Mouse (Mus musculus) erythroblast, adult 5-6 weeks (primary cell): Measurements from ENCODE around the gene Nbr1. TPM values are rescaled to one million over a fixed set of nuclear protein-coding genes. Genes with fewer than 3 reads are reported as not detected.

Experiments used
- ATAC-seq: replicated peaks from 2 replicates; pipeline ENCODE4 v1.8.0; 2016; ENCODE audit warnings: moderate number of reproducible peaks, mild to moderate bottlenecking, moderate TSS enrichment, inconsistent platforms; ENCODE audit not compliant: poor library complexity, low FRiP score, severe bottlenecking
- total RNA-seq, 2 experiments: library from RNA; stranded (forward) in 1 of 2; stranded (reverse) in 1 of 2; fragments of 150-400 nt in 1 of 2; fragments of 200-764, 138-1000 nt in 1 of 2; gene quantifications; 2 replicates each; pipeline versions ENCODE4 v1.2.3 to v1.2.4; 2015 to 2017; ENCODE audit warnings: low replicate concordance in 2 of 2

Nbr1 gene
- total RNA-seq (2015; ENCODE audit: low replicate concordance) = 128 and 158 TPM in 2 replicates
- 218 and 300 TPM in 2 replicates for total RNA-seq (2017; ENCODE audit: low replicate concordance)

DNA sequence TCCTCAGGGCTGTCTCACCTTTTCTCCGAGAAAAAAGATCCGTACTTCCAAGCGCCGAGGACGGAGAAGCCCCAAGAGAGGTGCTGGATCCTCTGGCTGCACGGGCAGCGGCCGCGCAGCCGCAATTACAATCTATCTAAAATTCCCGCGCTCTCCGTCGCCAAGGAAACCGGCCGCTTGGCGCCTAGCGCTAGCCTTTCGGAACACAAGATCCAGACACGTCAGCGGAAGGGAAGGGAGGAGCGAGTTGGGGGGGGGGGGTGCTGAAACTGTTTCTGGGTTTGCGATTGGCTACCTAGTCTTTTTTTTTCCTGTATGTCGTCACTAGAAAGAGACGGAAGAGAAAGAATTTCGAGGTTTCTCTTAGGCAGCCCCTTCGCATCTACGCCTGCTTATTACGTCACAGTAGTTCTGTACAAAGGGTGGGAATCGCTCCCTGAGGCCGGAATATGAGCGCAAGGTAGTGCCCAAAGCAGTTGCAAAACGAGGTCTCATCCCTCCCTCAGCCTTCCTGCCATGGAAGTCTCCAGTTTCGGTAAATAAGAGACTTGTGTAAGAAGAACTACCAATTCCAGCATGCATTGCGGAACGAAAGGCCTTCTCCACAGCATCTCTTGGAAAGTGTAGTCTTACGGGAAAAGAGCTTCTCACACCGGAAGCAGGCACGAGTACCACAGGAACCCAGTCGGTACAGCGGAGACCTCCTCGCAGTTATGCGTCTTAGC is at the start of gene Nbr1, which contains the start of gene Brca1:
Gene Nbr1, plus strand, starts transcription at position 399 of the 725 bp plus-strand sequence.
Gene Brca1, minus strand, starts transcription at position 205 of the 725 bp plus-strand sequence.
- peak; percentile 73 for ATAC-seq

DNA sequence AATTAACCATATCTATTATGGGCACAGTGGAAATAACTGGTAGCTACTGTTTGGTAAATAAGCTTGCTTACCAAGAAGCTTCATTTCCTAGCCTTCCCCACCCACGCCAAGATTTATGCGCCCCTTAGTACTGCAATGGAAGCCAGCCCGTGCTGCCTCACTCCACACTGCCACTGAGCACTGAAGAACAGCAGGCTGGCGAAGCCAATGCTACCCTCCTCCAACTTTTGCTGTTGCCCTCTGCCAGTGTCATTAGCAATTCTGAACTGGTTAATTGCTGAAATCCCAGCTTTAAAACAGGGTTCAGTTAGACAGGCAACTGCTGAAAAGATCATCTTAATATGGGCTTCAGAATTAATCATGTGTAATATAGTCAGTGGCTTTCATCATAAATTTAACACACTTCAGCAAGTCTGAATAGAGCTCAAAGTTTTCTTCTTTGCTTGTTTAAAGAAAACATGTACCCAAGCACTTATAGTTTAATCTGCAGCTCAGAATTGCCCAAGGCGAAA is 45.6 kb upstream of the Nbr1 start:
- no peak for ATAC-seq

GRCm38 (mm10) chr11:101507090-101507489 is 44.9 kb upstream of the Nbr1 start:
- no peak for ATAC-seq

DNA sequence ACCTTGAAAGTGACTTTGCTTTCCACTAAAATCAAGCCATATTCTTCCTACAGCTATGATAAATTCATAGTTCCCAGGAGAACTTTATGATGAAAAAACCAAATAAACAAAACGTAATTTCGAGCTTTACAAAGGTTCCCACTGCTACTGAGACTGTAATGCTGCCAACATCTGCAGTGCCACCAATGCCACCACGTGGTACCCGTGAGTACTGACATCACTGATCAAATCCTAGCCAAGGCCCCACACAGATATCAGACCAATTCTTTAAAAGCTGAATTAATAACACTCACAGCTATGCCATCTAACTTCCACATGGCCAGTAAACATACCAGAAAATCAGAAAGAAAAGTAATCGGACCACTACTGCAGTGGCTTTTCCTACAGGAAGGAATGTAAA is 33.0 kb upstream of the Nbr1 start:
- no peak for ATAC-seq

DNA sequence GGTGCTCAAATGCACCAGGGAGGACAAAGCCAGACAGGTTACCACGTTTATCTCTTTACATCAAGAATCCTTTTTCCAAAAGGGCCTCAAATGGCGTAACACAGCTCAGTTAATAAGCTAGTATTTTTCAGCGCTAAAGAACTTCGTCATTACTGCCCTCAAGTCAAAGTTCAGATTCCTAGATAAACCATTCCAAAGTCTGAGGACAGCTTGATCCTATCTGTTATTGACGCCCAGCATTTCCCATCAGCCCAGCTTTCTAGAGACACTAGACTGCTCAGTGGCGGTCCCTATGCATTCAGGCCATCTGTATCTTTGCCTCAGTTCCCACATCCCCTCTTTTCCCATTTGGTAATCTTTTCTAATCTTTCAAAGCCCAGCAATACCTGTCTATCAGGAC is 32.6 kb upstream of the Nbr1 start:
- ATAC-seq = no peak

DNA sequence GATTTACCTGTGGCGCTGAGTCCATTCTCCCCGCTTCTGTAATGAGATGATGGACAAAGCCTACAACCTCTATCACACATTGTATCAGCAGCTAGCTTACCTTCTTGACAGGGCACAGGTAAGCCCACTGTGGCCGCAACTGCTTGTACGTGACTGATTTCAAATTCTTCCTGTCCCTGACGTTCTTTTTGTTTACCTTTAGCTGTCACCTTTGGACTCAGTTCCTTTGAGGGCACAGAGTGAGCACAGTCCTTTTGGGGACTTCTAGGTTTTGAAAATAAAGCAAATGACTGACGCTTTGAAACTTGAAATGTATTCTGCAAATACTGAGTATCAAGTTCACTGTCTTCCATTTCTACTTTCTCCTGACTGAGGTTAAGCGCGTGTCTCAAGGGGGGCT is 27.5 kb upstream of the Nbr1 start:
- ATAC-seq = no peak

GRCm38 (mm10) chr11:101525056-101525455 is 26.9 kb upstream of the Nbr1 start:
- ATAC-seq = no peak

- ATAC-seq = no peak
Measured at GRCm38 (mm10) chr11:101525936-101526595, 25.9 kb upstream of the Nbr1 start.

DNA sequence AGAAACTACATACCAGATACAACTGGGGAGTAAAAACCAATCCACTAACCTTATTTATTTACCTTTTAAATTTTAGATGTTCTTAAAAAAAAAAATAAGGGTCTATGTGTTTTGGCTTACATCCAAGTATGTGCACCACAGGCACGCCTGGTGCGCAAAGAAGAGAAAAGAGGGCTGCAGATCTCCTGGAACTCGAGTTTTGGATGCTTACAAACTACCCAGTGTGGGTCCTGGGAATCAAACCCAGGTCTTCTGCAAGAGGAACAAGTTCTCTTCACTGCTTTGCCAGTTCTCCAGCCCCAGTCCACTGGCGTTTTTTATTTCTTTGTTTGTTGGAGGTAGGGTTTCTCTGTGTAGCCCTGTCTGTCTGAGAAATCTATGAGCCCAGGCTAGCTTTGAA is 25.3 kb upstream of the Nbr1 start:
- ATAC-seq = no peak

GRCm38 (mm10) chr11:101543533-101543932 is 8.4 kb upstream of the Nbr1 start:
- ATAC-seq = no peak

DNA sequence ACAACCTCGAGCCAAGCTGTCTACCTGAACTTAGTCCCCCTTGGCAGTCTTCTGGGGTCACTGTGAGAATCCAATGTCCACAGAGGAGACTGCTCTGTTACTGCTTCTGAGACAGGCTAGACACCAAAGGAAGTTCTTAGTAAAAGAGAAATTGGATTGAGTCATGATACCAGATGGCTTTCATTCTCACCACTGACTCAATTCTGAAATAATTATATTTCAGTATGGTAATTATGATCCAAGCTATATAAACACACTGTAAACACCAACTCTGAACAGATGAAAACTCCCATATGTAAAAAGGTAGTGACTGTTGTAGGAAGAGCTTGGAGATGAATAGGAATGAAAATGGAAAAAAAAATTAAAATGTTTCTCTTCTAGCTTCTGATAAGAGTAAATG is 7.8 kb upstream of the Nbr1 start:
- no peak for ATAC-seq

DNA sequence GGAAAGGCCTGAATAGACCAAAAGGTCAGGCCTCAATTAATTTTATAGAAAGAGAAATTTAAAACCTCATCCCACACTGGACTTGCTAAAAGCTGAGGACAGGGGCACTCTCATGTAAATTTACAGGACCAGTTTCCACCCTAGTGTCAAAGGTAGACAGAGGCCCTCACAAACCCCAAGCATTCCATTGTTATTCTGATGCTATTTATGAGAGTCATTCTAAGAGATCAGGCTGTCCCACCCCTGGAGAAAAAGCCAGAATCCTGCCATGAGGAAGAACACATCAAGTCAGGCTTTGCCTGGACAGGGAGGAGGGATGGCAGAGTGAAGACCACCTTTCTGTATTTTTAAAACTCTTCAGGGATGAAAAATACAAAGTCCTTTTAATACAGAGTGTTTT is 3.4 kb upstream of the Nbr1 start:
- no peak for ATAC-seq

DNA sequence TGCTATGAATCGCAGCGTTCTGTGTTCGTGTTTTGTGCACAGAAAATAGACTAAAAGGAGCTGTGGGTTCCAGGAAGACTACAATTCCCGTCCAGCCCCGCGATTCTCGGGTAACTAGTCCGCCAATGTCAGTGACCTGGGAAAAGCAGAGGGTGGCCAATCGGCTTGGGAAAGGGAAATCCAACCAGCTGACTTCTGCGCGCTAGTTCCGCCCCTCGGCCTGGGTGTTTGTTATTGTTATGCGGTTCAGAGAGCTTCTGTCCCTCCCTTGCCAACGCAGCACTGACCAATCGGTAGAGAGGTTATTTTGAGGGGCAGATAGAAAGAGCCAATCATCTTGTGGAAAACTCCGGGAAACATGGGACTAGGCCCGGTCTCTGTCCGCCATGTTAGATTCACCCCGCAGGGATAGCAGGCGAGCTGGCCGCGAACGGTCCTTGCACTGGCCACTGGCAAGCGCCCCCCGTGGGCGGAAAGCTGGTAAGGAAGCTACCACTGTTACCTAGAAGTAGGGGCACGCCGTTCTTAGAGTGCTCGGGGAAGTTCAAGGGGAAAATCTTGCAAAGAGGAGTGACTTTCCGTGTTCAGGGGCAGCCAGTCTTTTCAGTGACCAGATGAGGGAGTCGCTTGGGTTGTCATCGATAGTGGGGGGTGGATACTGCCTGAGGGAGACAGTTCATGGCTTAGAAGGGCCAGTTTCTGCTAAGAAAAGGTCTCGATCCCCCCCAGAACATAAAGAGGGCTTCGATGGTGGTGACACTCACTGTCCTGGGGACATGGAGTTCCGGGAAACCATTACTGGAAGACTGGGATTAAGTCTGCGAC is 739 bp downstream of the Nbr1 start:
- ATAC-seq = peak; percentile 84

GRCm38 (mm10) chr11:101553354-101553930 is 1.5 kb downstream of the Nbr1 start:
- no peak for ATAC-seq

- no peak for ATAC-seq
Measured at GRCm38 (mm10) chr11:101556541-101556940, 4.6 kb downstream of the Nbr1 start.

GRCm38 (mm10) chr11:101556954-101557353 is 5.0 kb downstream of the Nbr1 start:
- ATAC-seq = no peak

DNA sequence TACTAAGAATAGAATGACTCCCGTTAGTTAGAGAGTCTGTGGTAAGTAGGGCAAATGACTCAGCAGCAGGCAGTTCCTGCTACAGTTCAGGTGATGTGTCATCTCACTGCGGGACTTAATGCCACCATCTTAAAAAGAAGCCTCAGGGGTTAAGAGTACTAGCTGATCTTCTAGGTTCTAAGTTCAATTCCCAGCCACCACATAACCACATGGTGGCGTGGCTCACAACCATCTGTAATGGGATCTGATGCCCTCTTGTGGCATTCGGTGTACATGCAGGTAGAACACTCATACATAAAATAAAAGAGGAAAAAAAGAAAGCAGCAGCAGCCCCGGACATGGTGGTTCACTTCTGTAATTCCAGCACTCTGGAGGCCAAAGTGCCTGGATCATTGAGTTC is 10.4 kb downstream of the Nbr1 start:
- ATAC-seq = peak; percentile 82

DNA sequence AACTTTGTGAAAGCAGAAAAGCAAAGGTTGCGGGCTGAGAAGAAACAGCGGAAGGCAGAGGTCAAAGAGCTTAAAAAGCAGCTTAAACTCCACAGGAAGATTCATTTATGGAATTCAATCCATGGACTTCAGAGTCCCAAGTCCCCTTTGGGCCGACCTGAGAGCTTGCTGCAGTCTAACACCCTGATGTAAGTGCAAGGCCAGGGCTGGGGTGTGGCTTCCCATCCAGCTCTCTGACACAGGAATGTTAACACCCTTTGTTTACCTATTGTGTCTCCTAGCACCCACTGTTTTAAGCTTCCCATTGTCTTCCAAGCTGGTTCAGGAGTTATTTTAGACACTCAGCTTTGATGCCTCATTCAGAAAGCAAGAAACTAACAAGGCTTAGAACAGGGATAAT is 16.5 kb downstream of the Nbr1 start:
- no peak for ATAC-seq

- ATAC-seq = no peak
Measured at GRCm38 (mm10) chr11:101576116-101576515, 24.2 kb downstream of the Nbr1 start.
